Mouse (Mus musculus) v-Abl transformed pro-B cells (cell line): ENCODE measurements around the gene Cyp2d10.
"Not testable (repeated sequence)": the region's sequence is repeated elsewhere in the genome, so short reads cannot be mapped to it uniquely, and the experiment has no call there.

Experiments used
- in situ Hi-C, 2 experiments: fragments of 400-800 bp; cut with MboI; formaldehyde crosslinking; loops; one replicate each; pipeline ENCODE4 v1.15.1; 2025; ENCODE audit not compliant: unreplicated experiment in 2 of 2

Cyp2d10 gene

DNA sequence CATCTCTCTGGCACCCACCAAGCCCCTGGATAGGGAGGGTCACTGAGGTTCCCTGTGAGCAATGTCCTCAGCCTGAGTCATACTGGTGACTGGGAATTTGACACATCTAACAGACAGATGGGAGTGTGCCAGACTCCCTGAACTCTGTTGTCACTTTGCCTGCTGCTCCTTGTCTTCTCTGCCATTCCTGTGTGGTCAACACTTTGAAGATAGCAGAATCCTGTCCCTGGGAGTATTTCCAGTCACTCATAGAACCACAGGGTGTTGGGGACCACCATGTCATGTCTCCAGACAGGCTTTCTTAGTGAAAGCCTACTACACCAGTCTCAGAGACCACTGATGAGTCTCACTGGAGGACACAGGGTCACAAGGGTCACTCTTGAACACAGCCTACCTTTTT, 4.9 kb downstream of the Cyp2d10 start:
- in situ Hi-C loops = no loop called here

GRCm38 (mm10) chr15:82401516-82401915, 5.5 kb downstream of the Cyp2d10 start:
- in situ Hi-C loops = no loop called here

DNA sequence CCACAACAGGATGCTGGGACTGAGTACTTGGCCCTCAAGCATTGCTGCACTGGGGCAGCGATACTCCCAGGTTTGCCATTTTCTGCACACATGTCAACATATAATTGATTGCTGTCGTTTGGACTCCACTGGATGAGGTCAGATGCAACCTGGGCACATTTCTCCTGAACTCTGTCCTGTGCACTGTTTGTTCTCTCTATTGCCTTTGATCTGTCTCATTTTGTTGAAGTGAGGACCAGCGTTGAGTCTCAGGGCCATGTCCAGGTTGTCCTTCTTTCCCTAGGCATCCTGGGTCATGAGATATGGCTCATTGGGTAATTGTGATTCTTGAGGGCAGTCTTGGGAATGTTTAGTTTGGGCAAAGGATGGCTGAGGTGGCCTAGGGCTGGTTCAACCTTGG, 11.0 kb downstream of the Cyp2d10 start:
- in situ Hi-C loops = not testable (repeated sequence)

DNA sequence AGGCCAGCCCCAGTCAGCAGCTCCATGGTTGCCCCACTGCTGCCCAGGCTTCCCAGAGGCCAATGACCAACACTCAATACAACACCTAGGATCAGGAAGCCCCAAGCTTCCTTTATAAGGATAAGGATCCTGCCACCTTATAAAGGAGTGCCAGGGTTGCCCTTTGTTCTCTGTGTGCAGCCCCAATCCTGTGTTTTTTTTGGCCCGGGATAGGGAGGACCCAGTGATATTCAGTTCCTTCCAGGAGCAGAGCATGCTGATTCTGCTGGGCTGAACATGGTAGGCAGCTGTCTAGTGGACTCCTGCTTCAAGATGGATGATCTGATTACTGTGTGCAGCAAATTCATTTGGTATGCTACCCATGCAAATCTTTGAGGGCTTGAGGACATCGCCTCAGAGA, 13.1 kb downstream of the Cyp2d10 start, which contains the start of gene Cyp2d11:
Cyp2d11 (minus strand) TSS at position 101 of the 400 bp plus-strand sequence.
- in situ Hi-C loops = not testable (repeated sequence)

DNA sequence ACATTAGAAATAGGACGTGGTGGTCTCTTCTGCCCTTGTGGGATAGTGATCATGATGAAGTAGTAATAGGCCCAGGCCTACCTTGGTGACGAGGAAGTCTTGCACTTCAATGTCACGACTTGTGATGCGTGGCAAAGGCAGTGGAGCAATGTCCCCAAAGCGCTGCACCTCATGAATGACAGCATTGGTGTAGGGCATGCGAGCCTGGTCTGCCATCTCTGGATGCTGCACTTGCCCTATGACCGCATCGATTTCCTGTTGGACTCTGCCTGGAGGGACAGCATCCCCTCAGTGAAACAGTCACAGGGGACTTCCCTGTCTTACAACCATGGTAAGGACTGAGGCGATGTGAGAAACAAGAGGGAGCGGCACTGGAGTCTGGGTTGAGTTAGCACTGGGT, 17.1 kb downstream of the Cyp2d10 start:
- in situ Hi-C loops = not testable (repeated sequence)

GRCm38 (mm10) chr15:82385729-82386128, 21.3 kb downstream of the Cyp2d10 start:
- in situ Hi-C loops = no loop called here

- in situ Hi-C loops = no loop called here
Measured at GRCm38 (mm10) chr15:82382441-82382840, 24.6 kb downstream of the Cyp2d10 start.

DNA sequence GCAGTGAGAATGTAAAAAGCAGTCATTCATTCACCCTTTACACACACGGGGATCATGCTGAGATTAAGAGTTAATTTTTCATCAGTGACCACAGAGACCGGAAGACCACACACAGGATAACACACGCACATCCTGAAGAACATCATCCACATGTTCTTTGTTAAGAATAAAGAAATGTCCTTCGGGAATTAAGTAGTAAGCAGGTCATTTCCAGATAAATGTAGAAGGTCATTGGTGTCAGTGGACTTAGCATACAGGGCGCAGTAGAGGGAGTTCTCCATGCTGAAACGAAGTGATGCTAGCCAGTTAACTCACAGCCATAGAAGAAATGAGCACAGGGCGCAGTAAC, 26.3 kb downstream of the Cyp2d10 start:
- in situ Hi-C loops = no loop called here

DNA sequence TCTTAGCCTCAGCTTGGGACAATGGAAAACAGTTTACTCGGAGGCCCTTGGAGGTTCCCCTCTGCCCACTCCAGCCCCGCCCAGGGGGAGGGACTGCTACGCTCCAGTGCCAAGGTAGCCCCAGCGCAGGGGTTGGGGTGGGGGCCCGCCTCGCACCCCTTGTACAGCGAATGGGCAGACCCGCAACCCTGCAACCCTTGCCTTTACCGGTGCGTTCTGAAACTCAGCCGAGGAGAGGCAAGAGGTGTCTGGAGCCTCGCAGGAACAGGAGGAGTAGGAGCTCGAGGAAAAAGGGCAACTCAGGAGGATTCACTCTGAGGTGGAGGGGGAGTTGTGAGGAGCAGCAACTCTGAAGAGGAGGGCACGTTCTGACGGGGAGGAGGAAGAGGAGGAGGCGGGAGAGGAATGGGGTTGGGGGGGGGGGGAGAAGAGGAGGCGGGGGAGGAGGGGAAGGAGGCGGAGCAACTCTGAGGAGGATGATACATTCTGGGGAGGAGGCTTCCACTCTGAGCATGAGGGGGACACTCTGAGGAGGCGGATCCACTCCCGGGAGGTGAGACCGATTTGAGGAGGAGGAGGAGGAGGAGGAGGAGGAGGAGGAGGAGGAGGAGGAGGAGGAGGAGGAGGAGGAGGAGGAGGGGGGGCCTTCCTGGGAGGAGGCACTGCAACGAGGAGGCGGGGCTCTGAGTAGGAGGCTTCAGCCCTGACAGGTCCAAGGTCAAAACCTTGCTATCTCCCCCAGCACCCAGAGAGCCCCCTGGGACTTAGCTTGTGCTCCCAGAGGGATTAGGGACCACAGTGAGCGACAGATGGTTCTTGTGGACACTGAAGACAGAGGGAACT, 26.9 kb downstream of the Cyp2d10 start, which contains the start of gene Cyp2d22:
Cyp2d22 (minus strand) TSS at position 390 of the 843 bp plus-strand sequence.
- in situ Hi-C loops = no loop called here

GRCm38 (mm10) chr15:82379511-82379870, 27.5 kb downstream of the Cyp2d10 start:
- in situ Hi-C loops = no loop called here

DNA sequence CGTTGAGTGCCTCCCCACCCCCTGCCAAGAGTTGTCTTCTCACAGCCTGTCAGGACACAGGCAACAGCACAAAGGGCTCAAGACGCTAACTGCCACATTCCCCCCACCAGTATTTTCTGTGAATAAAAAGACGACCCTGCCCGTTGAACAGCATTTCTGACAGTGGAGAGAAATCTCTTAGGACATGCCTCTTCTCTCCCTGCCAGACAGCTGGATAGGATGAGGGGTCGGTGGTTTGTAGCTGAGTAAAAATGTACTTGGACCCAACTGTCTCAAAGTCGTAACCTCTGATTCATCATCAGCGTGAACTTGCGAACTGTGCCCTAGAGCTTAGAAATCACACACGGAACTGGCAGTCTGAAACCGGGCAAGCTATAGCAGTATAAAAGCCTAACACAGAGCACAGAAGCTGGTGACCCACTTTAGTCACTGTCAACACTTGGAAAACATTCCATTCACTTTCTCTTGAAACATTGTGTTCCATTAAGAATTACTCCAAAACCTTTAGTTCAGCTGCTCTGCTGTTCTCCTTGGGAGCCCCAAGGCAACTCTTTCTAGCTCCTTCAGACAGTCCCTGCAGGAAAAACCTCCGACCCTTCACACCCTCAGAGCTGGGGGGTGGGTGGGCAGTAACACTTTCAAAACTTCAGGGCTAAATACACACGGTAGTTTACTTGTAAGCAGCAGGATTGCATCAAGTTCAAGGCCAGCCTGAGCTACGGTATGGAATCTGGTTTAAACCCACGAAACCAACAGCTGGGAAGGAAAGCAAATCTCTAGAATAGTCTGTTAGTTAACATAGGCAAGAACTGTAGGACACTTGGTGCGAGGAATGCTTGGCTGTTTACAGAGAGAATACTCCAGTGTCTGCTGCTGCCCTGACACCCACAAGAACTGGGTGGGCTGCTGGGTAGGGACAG, 28.5 kb downstream of the Cyp2d10 start:
- in situ Hi-C loops = no loop called here

DNA sequence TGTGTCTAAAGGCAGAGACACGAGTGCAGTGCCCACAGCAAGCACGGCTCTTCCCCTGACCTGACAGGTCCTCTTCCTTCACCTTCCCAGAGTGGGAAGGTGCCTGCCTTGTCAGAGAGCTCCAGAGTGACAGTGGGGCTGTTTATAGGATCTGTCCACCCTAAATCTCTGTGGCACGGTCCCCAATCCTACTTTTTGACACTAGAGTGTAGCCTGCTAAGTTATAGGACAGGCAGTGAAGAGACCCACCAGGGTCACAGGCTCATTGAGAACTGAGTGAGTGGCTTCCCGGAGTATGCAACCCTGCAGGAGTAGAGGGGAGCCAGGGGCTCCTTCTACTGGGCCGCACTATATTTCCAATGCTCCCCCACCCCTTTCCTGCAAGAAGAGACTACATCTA, 29.3 kb downstream of the Cyp2d10 start:
- in situ Hi-C loops = no loop called here

- in situ Hi-C loops = no loop called here
Measured at GRCm38 (mm10) chr15:82376393-82377138, 30.4 kb downstream of the Cyp2d10 start.

- in situ Hi-C loops = no loop called here
Measured at GRCm38 (mm10) chr15:82375855-82376254, 31.1 kb downstream of the Cyp2d10 start.

- in situ Hi-C loops = no loop called here
Measured at GRCm38 (mm10) chr15:82374437-82374836, 32.6 kb downstream of the Cyp2d10 start.

GRCm38 (mm10) chr15:82372991-82373390, 34.0 kb downstream of the Cyp2d10 start:
- in situ Hi-C loops = no loop called here

GRCm38 (mm10) chr15:82372446-82372845, 34.5 kb downstream of the Cyp2d10 start:
- in situ Hi-C loops = no loop called here

DNA sequence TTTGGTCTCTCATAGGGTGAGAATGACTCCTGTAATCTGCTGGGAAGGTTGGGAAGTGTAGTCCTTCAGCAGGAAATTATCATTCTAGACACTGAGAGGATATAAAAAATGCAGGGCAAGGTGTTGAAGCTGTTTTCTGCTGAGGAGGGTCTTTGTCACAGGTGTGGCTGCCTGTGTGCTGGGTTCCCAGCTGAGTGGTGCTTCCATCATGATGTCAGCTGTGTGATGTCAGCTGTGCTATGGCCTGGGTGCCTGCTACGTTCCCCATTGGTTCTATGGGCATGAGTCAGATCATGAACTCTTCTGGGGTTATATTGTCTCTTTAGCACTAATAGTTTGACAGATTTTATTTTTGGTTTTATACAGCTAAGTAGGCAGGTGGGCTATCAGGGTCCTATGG, 38.1 kb downstream of the Cyp2d10 start:
- in situ Hi-C loops = no loop called here

GRCm38 (mm10) chr15:82368146-82368545, 38.8 kb downstream of the Cyp2d10 start:
- in situ Hi-C loops = no loop called here

GRCm38 (mm10) chr15:82364561-82364960, 42.4 kb downstream of the Cyp2d10 start:
- in situ Hi-C loops = not testable (repeated sequence)

- in situ Hi-C loops = not testable (repeated sequence)
Measured at GRCm38 (mm10) chr15:82363801-82364200, 43.2 kb downstream of the Cyp2d10 start.
